Mouse (Mus musculus) hematopoietic stem cell, adult 5-6 weeks (primary cell): ENCODE data around the gene Zdhhc17. TPM values are rescaled to one million over a fixed set of nuclear protein-coding genes. Genes with fewer than 3 reads are reported as not detected.

Experiments
- ATAC-seq, 2 experiments: fragments of 125-278 bp in 1 of 2; replicated peaks in 1 of 2; 2 replicates each; pipeline ENCODE4 v1.8.0; 2016 to 2017; ENCODE audit warnings: inconsistent platforms in 2 of 2, mild to moderate bottlenecking in 2 of 2, moderate number of reproducible peaks in 2 of 2, low read depth in 1 of 2, moderate TSS enrichment in 1 of 2; ENCODE audit not compliant: low FRiP score in 2 of 2, poor library complexity in 2 of 2, severe bottlenecking in 2 of 2, insufficient read depth in 1 of 2, low TSS enrichment in 1 of 2
- total RNA-seq: library from RNA; stranded (forward); fragments of 172-1452, 232-1000 nt; gene quantifications from 2 replicates; pipeline ENCODE4 v1.2.3, GENCODE M21; 2017

Gene Zdhhc17
- total RNA-seq: 38.5 and 50.2 TPM in 2 replicates

- ATAC-seq: peak; percentile 75 to 84
Observed at GRCm38 (mm10) chr10:111009641-111010479, at the start of gene Zdhhc17. Gene Zdhhc17, minus strand, starts transcription at chr10:111010140.

DNA sequence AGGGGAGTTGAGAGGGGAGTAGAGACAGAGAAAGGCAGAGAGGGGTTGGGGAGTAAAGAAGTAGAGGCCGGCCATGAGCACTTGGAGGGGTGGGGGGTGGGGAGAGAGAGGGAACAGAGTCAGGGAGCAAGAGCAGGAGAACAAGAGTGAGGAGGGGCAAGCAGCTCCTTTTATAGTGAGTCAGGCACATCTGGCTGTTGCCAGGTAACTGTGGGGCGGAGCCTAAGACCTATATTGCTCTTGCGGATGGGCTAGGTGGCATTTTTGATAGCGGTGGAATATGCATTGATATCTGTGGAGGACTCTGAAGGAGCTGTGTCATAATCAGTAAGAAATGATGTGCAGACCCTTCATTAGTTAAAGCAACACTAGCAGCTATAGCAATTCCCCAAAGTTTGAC lies 45.8 kb upstream of the Zdhhc17 start:
- ATAC-seq: no peak

DNA sequence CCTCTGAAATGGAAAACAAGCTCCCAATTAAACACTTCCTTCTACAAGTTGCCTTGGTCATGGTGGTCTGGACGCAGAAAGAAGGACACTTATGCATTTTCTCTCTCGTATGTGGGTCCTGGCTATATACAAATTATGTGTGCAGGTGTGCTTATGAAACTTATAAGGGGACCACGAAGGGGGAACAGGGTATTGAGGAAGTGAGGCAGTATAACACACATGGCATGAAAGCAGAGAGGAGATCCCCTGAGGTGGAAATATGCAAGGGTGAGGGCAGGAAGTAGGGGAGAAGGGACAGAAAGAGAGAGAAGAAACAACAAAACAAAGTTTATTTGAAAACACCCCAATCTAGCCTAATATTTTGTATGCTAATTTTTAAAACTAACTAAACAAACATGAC lies 41.7 kb upstream of the Zdhhc17 start:
- no peak for ATAC-seq

DNA sequence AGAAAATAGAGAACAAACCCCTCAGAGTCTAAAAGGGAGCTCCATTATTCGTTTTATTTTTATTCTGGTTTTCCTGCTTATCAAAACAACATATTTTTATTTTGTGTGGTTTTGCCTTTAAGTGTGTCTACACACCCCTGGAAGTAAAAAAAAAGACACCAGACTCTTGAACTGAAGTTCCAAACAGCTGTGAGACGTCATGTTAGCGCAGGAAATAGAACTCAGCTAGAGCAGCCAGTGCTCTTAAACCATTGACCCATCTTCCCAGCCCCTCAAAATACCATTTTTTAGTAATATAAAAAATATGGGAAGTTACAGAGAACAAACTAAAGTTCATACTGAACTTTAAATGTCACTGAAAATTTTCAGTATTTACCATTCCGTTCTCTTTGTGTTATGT lies 40.6 kb upstream of the Zdhhc17 start:
- no peak for ATAC-seq

DNA sequence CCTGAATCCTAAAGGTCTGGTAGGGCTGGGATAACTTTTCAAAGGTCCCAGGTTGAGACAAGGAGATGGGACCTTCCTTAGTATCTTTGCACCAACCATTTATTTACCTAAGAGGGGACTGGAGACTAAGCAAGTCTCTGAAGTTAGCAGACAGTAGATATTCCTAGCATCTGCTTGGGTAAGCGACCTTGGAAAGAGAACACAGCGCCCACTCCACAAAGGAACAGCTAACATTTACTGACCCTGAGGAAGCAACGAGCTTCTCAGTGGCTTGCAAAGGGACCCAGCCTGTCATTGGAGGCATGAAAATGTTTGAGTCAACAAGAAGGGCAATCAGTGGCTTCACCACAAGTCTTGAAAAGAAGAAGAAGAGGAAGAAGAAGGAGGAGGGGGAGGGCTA lies 40.1 kb upstream of the Zdhhc17 start:
- peak in 1 of 2 experiments; percentile 27; a peak in 1 of 4 replicates for ATAC-seq

DNA sequence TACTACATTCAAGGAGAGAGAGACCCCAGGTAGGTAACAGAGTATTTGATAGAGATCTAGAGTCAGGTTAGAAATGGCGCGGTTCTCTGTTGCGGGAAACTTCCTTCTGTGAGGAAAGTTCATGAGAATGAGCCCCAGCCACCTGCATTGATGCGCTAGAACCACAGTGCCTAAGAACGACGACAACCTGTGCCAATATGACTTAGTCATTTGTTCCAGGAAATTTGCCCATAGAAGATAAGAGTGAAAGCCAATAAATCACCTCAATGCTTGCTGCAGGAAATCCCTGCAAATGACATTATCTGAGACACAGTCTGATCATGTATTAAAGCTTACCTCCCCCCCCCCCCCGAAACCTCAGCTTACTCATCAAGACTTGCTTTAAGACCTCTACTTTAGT lies 38.0 kb upstream of the Zdhhc17 start:
- peak; percentile 64 to 83 for ATAC-seq

GRCm38 (mm10) chr10:111040078-111040656 lies 30.2 kb upstream of the Zdhhc17 start:
- peak; percentile 73 to 84 for ATAC-seq

DNA sequence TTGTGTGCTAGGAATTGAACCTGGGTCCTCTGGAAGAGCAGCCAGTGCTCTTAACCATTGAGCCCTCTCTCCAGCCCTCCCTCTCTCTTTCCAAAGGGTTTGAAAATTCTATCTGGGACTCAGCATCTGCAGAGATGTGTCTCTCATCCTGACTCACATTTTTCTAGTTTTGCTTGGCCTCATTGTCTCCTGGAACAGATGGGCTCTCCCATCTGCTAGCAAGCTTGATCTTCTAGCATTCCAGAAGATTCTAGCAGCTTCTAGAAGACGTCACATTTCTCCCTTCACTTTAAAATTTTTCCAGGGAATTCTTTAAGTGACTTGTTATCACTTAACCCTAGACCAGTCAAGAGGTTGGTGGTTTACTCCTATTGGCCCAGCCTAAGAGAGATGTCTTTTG lies 26.9 kb upstream of the Zdhhc17 start:
- no peak for ATAC-seq

- no peak for ATAC-seq
Observed at GRCm38 (mm10) chr10:111035134-111035533, 25.2 kb upstream of the Zdhhc17 start.

DNA sequence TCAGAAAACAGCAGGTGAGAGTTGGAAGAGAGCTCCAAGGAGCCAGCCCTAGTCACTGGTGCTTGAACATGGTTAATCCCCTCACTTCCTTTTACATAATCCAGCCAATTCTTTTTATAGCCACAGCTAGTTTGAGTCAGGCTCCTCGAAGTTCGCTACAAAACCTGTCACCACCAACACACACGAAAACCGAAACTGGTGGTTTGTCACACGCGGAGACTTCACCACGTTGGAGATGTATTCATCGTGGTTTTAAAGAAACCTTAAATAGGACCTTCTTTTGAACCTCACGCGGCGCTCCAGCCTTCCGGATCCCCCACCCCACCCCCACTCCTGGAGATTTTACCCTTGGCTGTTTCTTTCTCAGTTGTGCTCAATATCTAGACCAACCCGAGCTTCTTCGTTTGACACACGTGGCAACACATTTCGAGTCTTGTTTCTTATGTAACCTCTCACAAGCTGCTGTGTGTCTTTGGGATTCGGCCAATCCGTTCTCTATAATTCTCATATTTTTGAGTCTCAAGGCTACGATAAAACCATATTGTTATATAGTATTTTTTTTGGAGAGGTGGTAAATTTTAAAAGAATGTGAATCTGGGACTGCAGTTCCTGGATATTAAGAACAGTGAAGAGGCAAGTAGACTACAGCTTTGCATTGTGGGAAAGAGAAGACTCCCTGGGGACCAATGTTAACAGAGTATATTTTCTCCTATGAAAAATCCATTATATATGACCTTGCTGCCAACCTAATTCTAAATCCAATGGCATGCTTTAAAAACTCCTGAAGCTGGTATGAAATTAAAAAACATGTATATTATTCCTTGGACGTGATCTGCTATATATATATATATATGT lies 21.8 kb upstream of the Zdhhc17 start:
- peak; percentile 87 to 88 for ATAC-seq

- no peak for ATAC-seq
Observed at GRCm38 (mm10) chr10:111030845-111031244, 20.9 kb upstream of the Zdhhc17 start.

DNA sequence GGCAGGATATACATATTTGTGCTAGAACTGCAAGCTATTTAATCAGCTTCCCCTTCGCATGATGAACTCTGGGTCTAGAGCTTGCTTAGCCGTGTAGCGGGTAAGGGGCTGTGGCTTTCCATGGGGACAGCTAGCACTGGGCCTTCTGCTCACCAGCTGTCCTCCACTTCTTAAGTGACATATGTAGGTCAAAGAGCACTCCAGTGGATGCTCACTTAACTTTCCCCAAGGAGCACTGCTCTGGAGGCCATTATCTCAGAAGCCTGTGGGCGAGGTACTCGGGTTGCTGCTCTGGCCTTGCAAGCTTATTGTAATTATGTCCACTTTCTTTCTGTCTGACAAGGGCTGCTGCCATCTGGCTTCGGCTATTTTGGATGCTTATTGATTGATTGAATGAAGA lies 16.2 kb upstream of the Zdhhc17 start:
- no peak for ATAC-seq

DNA sequence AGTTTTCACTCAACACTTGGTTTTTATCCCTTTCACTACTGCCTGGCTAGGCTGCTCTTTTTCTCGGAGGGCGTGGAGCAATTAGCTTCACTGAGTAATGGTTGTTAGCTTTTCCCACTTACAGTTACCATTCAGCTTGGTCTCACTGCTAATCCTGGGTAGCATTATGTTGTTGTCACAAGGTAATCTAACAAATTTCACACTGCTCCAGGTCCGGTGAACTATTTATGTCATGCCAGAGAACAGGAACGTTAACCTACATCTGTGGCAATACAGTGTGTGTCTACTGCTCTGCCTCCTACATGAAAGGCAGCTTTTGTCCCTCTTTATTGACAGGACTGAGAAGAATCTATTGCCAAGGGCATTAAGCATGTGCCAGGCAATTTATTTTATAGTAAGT lies 14.8 kb upstream of the Zdhhc17 start:
- no peak for ATAC-seq

GRCm38 (mm10) chr10:111014476-111014875 lies 4.5 kb upstream of the Zdhhc17 start:
- no peak for ATAC-seq

DNA sequence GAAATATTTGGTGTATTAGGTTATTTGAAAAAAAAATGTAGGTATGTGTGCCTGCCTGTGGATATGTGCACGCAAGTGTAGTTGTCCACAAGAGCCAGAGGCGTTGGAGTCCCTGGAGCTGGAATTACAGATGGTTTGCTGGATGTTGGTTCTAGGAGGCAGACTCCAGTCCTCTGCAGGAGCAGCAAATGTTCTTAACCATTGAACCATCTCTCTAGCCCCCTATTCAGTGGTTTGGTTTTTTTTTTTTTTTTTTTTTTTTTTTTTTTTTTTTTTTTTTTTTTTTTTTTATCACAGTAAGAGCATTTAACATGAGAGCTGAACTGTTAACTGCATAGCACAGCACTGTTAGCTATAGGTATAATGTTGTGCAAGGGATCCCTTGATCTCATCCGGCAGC lies 3.3 kb upstream of the Zdhhc17 start:
- no peak for ATAC-seq

DNA sequence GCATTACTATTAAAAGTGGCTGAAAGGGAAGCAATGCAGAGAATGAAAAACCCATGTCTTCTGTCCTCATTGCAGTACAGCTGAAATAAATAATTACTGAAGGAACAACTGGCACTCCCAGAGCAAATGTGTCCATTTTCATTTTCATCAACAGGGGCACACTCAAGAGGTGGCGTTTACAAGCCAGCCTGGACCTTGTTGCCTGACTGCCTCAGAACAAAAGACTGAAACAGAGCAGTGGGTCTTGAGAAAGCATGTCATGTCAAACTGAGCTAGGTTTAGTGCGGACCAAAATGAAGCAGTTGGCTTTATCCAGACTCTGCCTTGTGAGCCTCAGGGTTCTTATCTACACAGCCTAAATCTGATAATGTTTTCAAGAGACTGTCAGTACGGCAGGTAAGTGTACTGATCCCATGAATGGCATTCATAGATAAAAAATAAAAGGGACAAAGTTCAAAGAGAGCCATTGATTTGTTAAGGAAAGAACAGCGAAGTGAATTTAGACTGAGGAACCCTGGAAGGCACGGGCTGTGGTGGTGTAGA lies 2.6 kb upstream of the Zdhhc17 start:
- ATAC-seq: no peak

- no peak for ATAC-seq
Observed at GRCm38 (mm10) chr10:111011226-111011765, 1.4 kb upstream of the Zdhhc17 start.
